Mouse (Mus musculus) embryonic facial prominence, embryonic 12.5 days (tissue): ENCODE measurements around the gene Armc12. TPM values are rescaled to one million over a fixed set of nuclear protein-coding genes. Genes with fewer than 3 reads are reported as not detected.

ENCODE experiments used
- ATAC-seq: fragments of 200-750 bp; cut with Nextera tagmentation; 2 replicates; pipeline ENCODE4 v1.8.0; 2017; ENCODE audit not compliant: insufficient number of reproducible peaks, insufficient read depth, low FRiP score, low TSS enrichment
- H3K27ac ChIP-seq: fragments of 300-500 bp; sonication (generic); 2 replicates; pipeline ENCODE4 v1.5.1; 2016; ENCODE audit warnings: mild to moderate bottlenecking
- H3K27me3 ChIP-seq: fragments of 300-500 bp; sonication (generic); 2 replicates; pipeline ENCODE4 v1.6.1; 2016; ENCODE audit warnings: mild to moderate bottlenecking, moderate library complexity
- H3K36me3 ChIP-seq: fragments of 300-500 bp; sonication (generic); 2 replicates; pipeline ENCODE4 v1.6.1; 2016; ENCODE audit warnings: mild to moderate bottlenecking
- H3K4me1 ChIP-seq: fragments of 300-500 bp; sonication (generic); 2 replicates; pipeline ENCODE4 v1.6.1; 2016
- H3K4me2 ChIP-seq: fragments of 300-500 bp; sonication (generic); replicated peaks from 2 replicates; pipeline ENCODE4 v1.6.1; 2016; ENCODE audit warnings: mild to moderate bottlenecking, moderate library complexity
- H3K4me3 ChIP-seq: fragments of 300-500 bp; sonication (generic); 2 replicates; pipeline ENCODE4 v1.5.1; 2016; ENCODE audit warnings: mild to moderate bottlenecking
- H3K9ac ChIP-seq: fragments of 300-500 bp; sonication (generic); 2 replicates; pipeline ENCODE4 v1.6.1; 2016; ENCODE audit warnings: mild to moderate bottlenecking, moderate library complexity
- H3K9me3 ChIP-seq: fragments of 300-500 bp; sonication (generic); 2 replicates; pipeline ENCODE4 v1.6.1; 2016; ENCODE audit warnings: mild to moderate bottlenecking, moderate library complexity
- WGBS: fragments of 180-500 bp; shearing (Covaris S2); methylation state at CpG from one replicate; pipeline ENCODE4 v1.1.7; 2016; 5-methylcytosine and 5-hydroxymethylcytosine counted together
- polyA plus RNA-seq: library from polyadenylated mRNA; unstranded; fragments of >200 nt; fragmentation: Nextera tagmentation; extraction: Ambion mirVana; gene quantifications from 2 replicates; pipeline ENCODE4 v1.2.1, GENCODE M21; 2016

Gene Armc12
- polyA plus RNA-seq, 1 experiment from 2014 or later = not detected

DNA sequence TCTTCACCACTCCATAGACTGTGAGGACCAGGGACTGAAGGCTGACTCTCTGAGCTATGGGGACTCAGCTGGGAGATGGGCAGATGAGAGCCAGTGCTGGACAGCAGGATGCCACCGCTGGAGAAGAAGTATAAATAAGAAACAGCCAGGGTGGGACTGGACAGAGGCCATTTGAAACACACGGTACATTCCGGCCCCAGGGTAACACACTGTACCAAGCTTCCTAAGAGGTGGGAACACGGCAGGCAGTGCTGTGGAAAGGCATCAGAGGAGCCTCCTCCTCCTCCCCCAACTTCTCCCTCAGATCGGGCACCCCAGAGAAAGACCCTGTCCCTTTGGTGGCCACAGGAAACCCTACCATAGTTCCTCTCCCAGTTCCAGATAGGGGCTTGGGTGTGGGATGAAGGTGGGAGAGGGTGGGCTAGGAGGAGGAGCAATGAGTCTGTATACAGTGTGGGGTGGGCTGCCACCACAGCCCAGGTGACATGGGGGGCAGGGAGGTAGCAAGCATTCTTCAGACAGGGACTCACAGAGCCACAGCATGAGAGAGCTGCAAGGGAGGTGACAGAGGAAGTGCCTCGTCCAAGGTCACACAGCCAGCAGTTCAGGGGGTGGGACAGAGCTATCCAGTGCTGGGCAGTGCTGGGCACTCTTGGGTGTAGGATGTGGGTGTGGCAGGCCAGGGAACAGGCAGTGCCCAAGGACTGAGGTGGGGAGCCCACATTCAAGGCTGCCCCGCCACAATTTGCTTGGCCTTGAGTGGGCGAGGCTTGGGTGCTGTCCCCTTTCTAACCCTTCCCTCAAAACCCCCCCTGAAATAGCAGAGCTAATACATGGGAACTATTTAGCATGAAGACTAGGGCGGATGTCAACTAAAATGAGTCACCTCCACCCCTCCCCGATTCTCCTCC lies 14.9 kb upstream of the Armc12 start:
- peaks cover 33% of the 10 kb centered on the region for H3K4me1 ChIP-seq
- WGBS = 56% methylated on average over 10 of the region's 10 CpGs

DNA sequence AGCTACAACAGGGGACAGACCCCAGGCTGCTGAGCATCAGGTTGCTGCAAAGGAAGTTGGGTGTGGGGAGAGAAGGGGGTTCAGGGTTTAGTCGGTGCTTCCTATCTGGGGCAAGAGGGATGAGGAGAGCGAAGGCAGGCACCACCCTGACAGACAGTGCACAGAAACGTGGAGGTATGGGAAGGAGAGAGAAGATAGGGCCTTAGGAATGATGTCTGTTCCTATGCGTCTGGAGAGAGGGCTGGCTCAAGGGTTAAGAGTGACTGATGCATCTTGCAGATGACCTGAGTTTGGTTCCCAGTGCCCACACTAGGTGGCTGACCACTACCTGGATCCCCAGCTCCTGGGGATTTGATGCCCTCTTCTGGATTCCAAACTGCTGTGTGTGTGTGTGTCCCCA lies 13.7 kb upstream of the Armc12 start:
- no peaks in the 10 kb centered on the region for H3K36me3 ChIP-seq
- peak overlapping the region; percentile 85 for H3K4me2 ChIP-seq
- peak overlapping the region; percentile 80; the same call in 1 of the 2 replicates for H3K27ac ChIP-seq
- H3K27me3 ChIP-seq = peaks cover 12% of the 10 kb centered on the region; the same call in 1 of the 2 replicates
- H3K4me1 ChIP-seq = peaks cover 25% of the 10 kb centered on the region
- 0 out of 2 replicates have a peak overlapping the region, but pooled peaks have one; percentile 47 for H3K9ac ChIP-seq
- 84% methylated on average over 4 of the region's 4 CpGs for WGBS
- H3K9me3 ChIP-seq = no peaks in the 10 kb centered on the region
- ATAC-seq = no peak
- H3K4me3 ChIP-seq = 0 out of 2 replicates have a peak overlapping the region, but pooled peaks have one; percentile 39

More for the DNA sequence above, 14.9 kb upstream of the Armc12 start:
- H3K9ac ChIP-seq = no peak overlapping the region
- no peak for ATAC-seq
- H3K36me3 ChIP-seq = no peaks in the 10 kb centered on the region
- 0 out of 2 replicates have a peak, but pooled peaks cover 7% of the 10 kb centered on the region for H3K27me3 ChIP-seq
- H3K27ac ChIP-seq = no peak overlapping the region
- no peak overlapping the region for H3K4me2 ChIP-seq
- no peak overlapping the region for H3K4me3 ChIP-seq
- no peaks in the 10 kb centered on the region for H3K9me3 ChIP-seq

DNA sequence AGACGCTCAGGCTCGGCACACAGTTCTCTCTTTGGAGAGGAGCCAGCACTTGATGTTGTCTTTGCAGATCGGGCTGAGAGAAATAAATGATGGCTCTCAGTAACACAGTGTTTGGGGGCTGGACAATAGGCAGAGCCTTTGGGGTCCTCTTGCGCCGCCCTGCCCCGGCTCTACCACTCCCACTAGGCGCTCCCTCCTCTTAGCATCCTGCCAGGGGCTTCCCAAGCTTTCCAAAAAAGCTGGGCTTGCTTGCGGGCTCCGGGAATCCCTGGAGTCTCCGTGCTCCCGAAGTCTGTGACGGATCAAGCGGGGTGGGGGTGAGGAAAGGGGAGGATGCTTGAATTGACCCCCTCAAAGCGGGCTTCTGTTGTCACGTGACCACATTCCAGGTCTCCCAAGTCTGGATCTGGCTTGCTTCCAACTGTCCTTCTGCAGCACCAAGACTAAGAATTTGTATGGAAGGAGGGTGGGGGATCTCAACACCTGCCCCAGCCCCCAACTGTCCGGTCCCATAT lies 13.1 kb upstream of the Armc12 start, which contains the start of gene Fkbp5:
TSS of gene Fkbp5 (minus strand) at position 87 of the 515 bp plus-strand sequence.
- H3K4me3 ChIP-seq = peak within 1 kb of the TSS; percentile 39
- WGBS = 1% methylated on average over 16 of the region's 16 CpGs
- H3K27me3 ChIP-seq = peaks cover 12% of the 10 kb centered on the region; the same call in 1 of the 2 replicates
- H3K9me3 ChIP-seq = no peaks in the 10 kb centered on the region
- H3K4me1 ChIP-seq = peaks cover 29% of the 10 kb centered on the region
- peak within 1 kb of the TSS; percentile 85 for H3K4me2 ChIP-seq
- H3K27ac ChIP-seq = peak within 1 kb of the TSS; percentile 80
- no peak for ATAC-seq
- no peaks in the 10 kb centered on the region for H3K36me3 ChIP-seq
- H3K9ac ChIP-seq = peak within 1 kb of the TSS; percentile 47

DNA sequence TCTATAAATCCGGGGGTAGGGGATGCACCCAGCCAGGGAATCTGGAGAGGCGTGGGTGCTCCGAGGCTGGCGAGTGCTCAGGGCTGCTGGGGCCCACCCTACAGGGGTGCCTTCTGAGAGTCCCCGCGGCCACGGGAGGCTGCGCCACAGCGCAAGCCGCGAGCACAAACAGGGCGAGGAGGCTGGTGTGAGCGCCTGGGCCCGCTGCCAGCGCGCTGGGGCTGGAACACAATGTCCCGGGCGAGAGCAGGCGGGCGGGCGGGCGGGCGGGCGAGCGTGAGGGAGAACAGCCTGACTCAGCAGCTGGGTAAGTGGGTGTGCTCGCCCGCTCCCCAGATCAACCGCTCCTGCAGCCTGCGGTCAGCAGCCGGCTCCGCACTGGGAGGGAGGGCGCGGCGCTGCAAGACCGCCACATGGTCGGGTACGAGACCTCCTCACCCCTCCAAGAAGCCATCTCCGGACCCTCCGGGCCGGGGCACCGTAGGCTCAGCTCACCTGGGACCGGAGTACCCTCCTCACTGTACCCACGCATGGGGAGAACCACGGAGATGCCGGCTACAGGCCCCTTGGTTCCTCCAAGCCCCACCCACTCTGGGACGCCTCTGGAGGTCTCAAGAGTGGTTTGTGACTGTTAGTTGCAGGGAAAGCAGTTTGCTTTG lies 12.5 kb upstream of the Armc12 start:
- Histone ChIP-seq H3K4me3 (peak overlapping the region; percentile 39), H3K27ac (peak overlapping the region; percentile 80), H3K9ac (peak overlapping the region; percentile 47), H3K4me2 (peak overlapping the region; percentile 85), H3K4me1 (peaks cover 25% of the 10 kb centered on the region), H3K9me3 (no peaks in the 10 kb centered on the region), H3K27me3 (peaks cover 12% of the 10 kb centered on the region; the same call in 1 of the 2 replicates), H3K36me3 (no peaks in the 10 kb centered on the region)
- peak; percentile 35; the same call in 1 of the 2 replicates for ATAC-seq
- under 1% methylated on average over 46 of the region's 46 CpGs for WGBS

DNA sequence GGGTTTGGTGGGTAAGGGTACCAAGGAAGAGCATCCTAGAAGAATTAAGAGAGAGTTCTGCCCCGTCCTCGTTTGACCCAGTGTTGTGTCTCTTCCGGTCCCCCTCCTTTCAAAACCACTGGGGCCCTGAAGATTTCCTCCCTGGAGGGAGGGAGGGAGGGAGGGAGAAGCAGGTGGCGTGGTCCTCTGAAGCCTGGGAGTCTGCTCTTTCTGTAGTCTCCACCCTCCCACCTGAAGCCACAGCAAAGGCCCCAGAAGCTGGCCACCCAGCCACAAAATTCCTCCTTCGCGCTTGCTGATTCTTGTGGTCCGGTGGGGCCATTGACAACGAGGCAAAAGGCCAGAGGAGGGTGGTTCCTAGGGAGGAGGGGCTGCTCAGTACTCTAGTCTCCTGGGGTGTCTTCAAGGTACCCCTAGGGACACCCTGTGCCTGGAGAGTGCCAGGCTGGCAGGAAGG lies 12.0 kb upstream of the Armc12 start:
- ATAC-seq = no peak
- Histone ChIP-seq H3K4me2 (peak overlapping the region; percentile 85), H3K36me3 (no peaks in the 10 kb centered on the region), H3K4me3 (peak overlapping the region; percentile 39), H3K9me3 (no peaks in the 10 kb centered on the region), H3K4me1 (peaks cover 25% of the 10 kb centered on the region), H3K27me3 (peaks cover 12% of the 10 kb centered on the region; the same call in 1 of the 2 replicates), H3K9ac (peak overlapping the region; percentile 47; the same call in 1 of the 2 replicates), H3K27ac (peak overlapping the region; percentile 80; the same call in 1 of the 2 replicates)
- 27% methylated on average over 8 of the region's 8 CpGs for WGBS

DNA sequence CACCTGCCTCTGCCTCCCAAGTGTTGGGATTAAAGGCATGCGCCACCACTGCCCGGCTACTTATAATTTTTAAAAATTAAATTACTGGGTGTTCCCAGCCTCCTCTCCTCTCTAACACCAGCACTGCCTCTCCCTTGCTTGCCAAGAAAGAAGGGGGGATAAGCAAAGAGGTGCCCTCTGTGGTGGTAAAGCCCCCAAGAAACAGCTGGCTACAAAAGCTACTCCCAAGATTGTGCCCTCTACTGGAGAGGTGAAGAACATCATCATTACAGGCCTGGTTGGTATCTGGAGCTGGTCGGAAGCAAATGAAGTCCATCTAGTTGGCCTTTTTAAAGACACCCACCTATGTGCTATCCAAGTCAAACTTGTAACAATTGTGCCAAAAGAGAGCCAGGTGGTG lies 10.8 kb upstream of the Armc12 start:
- WGBS = 87% methylated on average over 3 of the region's 3 CpGs
- Histone ChIP-seq H3K27me3 (peaks cover 12% of the 10 kb centered on the region; the same call in 1 of the 2 replicates), H3K36me3 (no peaks in the 10 kb centered on the region), H3K4me2 (no peak overlapping the region), H3K4me3 (no peak overlapping the region), H3K9ac (no peak overlapping the region), H3K27ac (no peak overlapping the region), H3K9me3 (no peaks in the 10 kb centered on the region), H3K4me1 (peaks cover 25% of the 10 kb centered on the region)
- no peak for ATAC-seq

DNA sequence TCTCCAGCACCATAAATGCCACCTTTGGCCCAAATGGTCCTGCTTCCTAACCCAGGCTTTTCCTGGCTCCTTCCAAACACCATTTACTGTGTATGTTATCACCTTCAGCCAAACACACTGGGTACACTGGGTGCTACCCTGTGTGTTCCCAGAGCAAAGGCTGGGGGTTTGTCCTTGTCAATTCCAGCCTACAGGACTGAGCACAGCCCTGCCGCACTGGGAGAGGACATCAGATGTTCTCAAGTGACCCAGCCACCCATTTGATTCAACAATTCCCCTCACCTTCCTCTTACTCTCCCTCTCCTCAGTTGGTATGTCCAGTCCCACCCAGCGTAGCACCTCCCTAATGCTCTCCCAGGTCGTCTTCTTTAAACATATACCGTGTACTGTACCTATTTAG lies 10.0 kb upstream of the Armc12 start:
- peaks cover 25% of the 10 kb centered on the region for H3K4me1 ChIP-seq
- H3K27ac ChIP-seq = no peak overlapping the region
- no peak for ATAC-seq
- no peak overlapping the region for H3K9ac ChIP-seq
- H3K9me3 ChIP-seq = no peaks in the 10 kb centered on the region
- H3K4me3 ChIP-seq = no peak overlapping the region
- H3K27me3 ChIP-seq = peaks cover 12% of the 10 kb centered on the region; the same call in 1 of the 2 replicates
- no peaks in the 10 kb centered on the region for H3K36me3 ChIP-seq
- no peak overlapping the region for H3K4me2 ChIP-seq
- 75% methylated on average over 4 of the region's 4 CpGs for WGBS

DNA sequence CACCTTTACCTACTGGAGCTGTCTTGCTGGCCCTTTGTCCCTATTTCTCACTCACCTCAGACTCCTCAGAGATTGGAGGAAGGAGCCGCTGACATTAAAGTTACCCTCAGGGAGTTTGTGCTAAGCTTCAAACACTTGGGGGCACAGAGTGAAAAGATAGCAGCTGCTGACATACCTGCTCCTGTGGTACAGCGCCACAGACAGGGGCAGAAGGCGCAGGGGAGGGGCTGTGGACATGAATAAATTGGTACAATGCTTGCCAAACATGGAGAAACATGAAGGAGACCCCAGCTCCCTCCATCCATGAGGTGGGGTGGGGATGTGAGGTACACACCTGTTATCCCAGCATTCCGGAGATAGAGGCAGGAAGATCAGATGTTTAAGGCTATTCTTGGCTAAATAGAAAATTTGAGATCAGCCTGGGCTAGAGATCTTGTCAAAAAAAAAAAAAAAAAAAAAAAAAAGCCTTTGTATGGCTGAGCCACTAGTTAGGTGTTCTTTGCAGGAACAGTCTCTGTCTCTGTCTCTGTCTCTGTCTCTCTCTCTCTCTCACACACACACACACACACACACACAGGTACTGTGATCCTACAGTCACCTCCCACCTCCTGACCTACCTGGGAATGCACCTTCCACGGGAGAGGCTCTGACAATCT lies 9.4 kb upstream of the Armc12 start:
- no peaks in the 10 kb centered on the region for H3K36me3 ChIP-seq
- ATAC-seq = no peak
- WGBS = 58% methylated on average over 5 of the region's 5 CpGs

DNA sequence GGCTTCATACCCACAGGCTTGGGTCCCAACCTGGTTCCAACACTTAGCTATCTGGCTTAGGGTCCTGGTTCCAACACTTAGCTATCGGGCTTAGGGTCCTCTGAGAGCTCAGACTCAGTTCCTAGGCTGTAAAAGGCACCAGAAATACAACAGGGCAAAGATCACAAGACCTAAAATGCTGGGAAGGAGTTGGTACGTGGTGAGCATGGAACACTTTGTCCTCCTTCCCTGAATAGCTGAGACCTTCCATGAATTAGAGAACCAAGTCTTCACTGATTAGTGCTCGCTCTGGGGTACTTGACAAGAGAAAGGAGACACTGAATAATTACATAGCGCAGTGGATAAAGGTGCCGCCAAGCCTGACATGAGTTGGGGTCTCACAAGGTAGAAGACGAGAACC lies 8.7 kb upstream of the Armc12 start:
- H3K36me3 ChIP-seq = no peaks in the 10 kb centered on the region
- H3K4me2 ChIP-seq = peak overlapping the region; percentile 92
- no peak overlapping the region for H3K9ac ChIP-seq
- H3K27ac ChIP-seq = no peak overlapping the region
- ATAC-seq = no peak
- peak overlapping the region; percentile 71; the same call in 1 of the 2 replicates for H3K4me3 ChIP-seq
- peaks cover 23% of the 10 kb centered on the region for H3K4me1 ChIP-seq
- 44% methylated on average over 6 of the region's 6 CpGs for WGBS
- H3K27me3 ChIP-seq = peaks cover 12% of the 10 kb centered on the region; the same call in 1 of the 2 replicates
- H3K9me3 ChIP-seq = no peaks in the 10 kb centered on the region

More for the DNA sequence above, 9.4 kb upstream of the Armc12 start:
- H3K9me3 ChIP-seq = no peaks in the 10 kb centered on the region
- peaks cover 12% of the 10 kb centered on the region; the same call in 1 of the 2 replicates for H3K27me3 ChIP-seq
- H3K4me2 ChIP-seq = no peak overlapping the region
- no peak overlapping the region for H3K27ac ChIP-seq
- H3K4me1 ChIP-seq = peaks cover 25% of the 10 kb centered on the region
- no peak overlapping the region for H3K9ac ChIP-seq
- no peak overlapping the region for H3K4me3 ChIP-seq

DNA sequence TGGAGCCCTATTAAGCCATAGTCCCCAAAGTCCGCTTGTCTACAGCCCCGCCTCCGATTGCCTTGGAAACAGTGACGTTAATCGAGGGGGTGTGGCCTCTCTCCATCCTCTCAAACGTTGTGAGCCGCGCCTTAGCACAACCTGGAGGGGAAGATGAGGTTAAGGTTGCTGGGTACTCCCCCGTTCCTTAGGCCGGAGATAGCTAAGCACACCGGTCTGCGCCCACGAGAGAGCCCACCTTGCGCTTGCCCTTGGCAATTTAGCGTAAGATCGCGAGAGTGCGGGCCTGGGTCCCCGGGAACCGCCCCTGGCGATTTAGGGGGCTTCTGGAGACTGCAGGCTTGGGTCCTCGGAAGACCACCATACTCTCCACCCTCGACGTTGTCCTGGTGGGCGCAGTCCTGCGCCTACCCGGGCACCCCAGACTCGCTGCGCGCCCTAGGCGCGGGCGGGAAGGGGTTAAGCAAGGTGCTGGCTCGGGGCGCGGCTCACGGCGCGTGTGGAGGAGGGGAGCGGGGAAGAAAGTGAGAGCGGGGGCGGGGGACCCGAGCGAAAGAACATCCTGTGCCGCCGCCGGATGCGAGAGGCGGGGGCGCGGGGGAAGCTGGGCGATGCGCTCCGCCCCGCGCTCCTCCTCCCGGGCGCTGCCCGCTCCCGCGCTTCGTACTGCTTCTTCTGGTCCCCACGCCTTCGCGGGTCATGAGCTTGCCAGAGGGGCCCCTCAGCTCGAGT lies 7.8 kb upstream of the Armc12 start:
- peak overlapping the region; percentile 71 for H3K4me3 ChIP-seq
- peak overlapping the region; percentile 92 for H3K27ac ChIP-seq
- ATAC-seq = peak; percentile 67
- H3K36me3 ChIP-seq = no peaks in the 10 kb centered on the region
- H3K4me1 ChIP-seq = peaks cover 21% of the 10 kb centered on the region
- H3K27me3 ChIP-seq = peaks cover 12% of the 10 kb centered on the region; the same call in 1 of the 2 replicates
- no peaks in the 10 kb centered on the region for H3K9me3 ChIP-seq
- H3K9ac ChIP-seq = peak overlapping the region; percentile 68
- WGBS = under 1% methylated on average over 59 of the region's 66 CpGs
- peak overlapping the region; percentile 92 for H3K4me2 ChIP-seq
